Mouse (Mus musculus) adrenal gland, postnatal 10 days (tissue): ENCODE results near the gene Top2a. TPM values are rescaled to one million over a fixed set of nuclear protein-coding genes. Genes with fewer than 3 reads are reported as not detected.

ENCODE experiments used
- DNase-seq: peaks from one replicate; pipeline ENCODE4 v3.0.0; 2021; ENCODE audit warnings: mixed read lengths
- long read RNA-seq, 2 experiments: library from polyadenylated mRNA; stranded (forward); transcript quantifications; one replicate each; pipeline ENCODE4 v2.0.0; 2021
- total RNA-seq, 2 experiments: library from RNA; stranded (reverse); gene quantifications; 2 replicates each; pipeline ENCODE4 v1.2.3; 2021

The Top2a gene
- total RNA-seq: 10 to 100 TPM; 54.0 to 73.1 TPM
- long read RNA-seq, experiment 1, partial matches to known transcripts: 13 of 21 reads
- long read RNA-seq, experiment 1, other reads (novel, unspliced or antisense): 8 of 21 reads
- long read RNA-seq, experiment 2, full-length matches to known transcripts: 2 of 12 reads
- long read RNA-seq, experiment 2, partial matches to known transcripts: 1 of 12 reads
- long read RNA-seq, experiment 2, other reads (novel, unspliced or antisense): 9 of 12 reads

- DNase-seq: peak; percentile 91
Measured at GRCm38 (mm10) chr11:99023500-99024467, at the start of gene Top2a. Gene Top2a (minus strand): TSS chr11:99024189.

- no peak for DNase-seq
Measured at GRCm38 (mm10) chr11:99073781-99074180, 49.8 kb upstream of the Top2a start.

- no peak for DNase-seq
Measured at GRCm38 (mm10) chr11:99071866-99072265, 47.9 kb upstream of the Top2a start.

- DNase-seq: no peak
Measured at GRCm38 (mm10) chr11:99068455-99068854, 44.5 kb upstream of the Top2a start.

GRCm38 (mm10) chr11:99067591-99067990, 43.6 kb upstream of the Top2a start:
- DNase-seq: no peak

- DNase-seq: peak; percentile 89
Measured at GRCm38 (mm10) chr11:99065979-99066378, 42.0 kb upstream of the Top2a start.

GRCm38 (mm10) chr11:99065353-99065752, 41.4 kb upstream of the Top2a start:
- DNase-seq: no peak

- DNase-seq: no peak
Measured at GRCm38 (mm10) chr11:99063406-99064131, 39.6 kb upstream of the Top2a start.

GRCm38 (mm10) chr11:99062661-99063060, 38.7 kb upstream of the Top2a start:
- DNase-seq: no peak

- DNase-seq: peak; percentile 47
Measured at GRCm38 (mm10) chr11:99060435-99060834, 36.4 kb upstream of the Top2a start.

- DNase-seq: no peak
Measured at GRCm38 (mm10) chr11:99055571-99056452, 31.8 kb upstream of the Top2a start.

- peak; percentile 59 for DNase-seq
Measured at GRCm38 (mm10) chr11:99055143-99055542, 31.2 kb upstream of the Top2a start.

GRCm38 (mm10) chr11:99047643-99048042, 23.7 kb upstream of the Top2a start:
- peak; percentile 38 for DNase-seq

- DNase-seq: peak; percentile 83
Measured at GRCm38 (mm10) chr11:99047120-99047519, 23.1 kb upstream of the Top2a start.

GRCm38 (mm10) chr11:99045159-99045889, 21.3 kb upstream of the Top2a start:
- peak; percentile 72 for DNase-seq

GRCm38 (mm10) chr11:99044306-99044705, 20.3 kb upstream of the Top2a start:
- DNase-seq: no peak

GRCm38 (mm10) chr11:99043632-99044031, 19.6 kb upstream of the Top2a start:
- no peak for DNase-seq

- peak; percentile 51 for DNase-seq
Measured at GRCm38 (mm10) chr11:99042834-99043431, 18.9 kb upstream of the Top2a start.

GRCm38 (mm10) chr11:99041841-99042780, 18.1 kb upstream of the Top2a start:
- no peak for DNase-seq
